Mouse (Mus musculus) v-Abl transformed pro-B cells (cell line): Measurements from ENCODE around the gene Add1.

Source experiments
- in situ Hi-C, 2 experiments: fragments of 400-800 bp; cut with MboI; formaldehyde crosslinking; loops; one replicate each; pipeline ENCODE4 v1.15.1; 2025; ENCODE audit not compliant: unreplicated experiment in 2 of 2

Gene Add1

DNA sequence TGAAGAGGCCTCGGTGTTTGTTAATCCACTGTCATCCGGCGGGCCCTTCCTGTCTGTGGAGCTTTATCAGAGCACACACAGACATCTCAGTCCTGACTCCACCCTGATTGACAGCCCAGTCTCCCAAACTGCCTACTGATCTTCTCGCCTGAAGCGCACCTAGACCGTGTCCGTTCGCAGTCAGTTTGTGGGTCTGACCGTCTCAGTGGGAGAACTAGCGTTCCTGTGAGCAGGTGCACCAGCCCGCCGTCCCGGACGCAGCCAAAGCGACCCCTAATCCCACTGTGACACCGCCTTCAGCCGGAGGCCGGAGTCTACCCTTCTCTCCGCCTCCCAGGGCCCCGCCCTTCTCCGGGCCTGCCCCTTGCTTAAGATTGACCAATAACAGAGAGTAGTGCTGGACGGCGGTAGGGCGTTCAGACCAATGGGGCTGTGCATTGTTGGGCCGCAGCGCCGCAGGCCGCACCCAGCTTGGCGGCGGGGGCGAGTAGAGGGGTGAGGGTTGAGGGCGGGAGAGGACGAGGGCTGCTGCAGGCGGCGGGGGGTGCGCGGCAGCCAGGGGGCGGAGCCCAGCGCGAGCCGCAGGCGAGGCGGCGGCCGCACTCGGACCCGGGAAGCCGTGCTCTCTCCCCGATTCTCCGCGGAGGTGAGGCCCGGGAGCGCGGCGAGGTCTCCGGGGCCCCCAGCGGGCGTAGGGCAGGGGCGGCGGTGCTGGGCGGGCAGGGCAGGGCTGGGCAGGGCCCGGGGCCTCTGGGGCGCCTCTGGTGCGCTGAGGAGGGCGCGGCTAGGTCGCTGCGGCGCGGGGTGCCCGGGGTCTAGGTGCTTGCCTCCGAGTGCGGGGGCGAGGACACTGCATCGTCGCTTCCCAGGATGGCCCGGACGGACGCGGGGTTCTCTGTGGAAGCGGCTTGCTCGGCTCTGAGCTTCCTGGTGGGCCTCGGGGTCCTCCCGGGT is at the start of gene Add1:
Add1 (plus strand) TSS at position 397 of the 954 bp plus-strand sequence.
- in situ Hi-C loops = no loop called here

- in situ Hi-C loops = loop anchor here (25.0 kb wide), 1 partner anchor 513 kb away; the partner anchor contains the start of gene Hgfac (in 2 of the 2)
Measured at GRCm38 (mm10) chr5:34523958-34524485, 49.4 kb upstream of the Add1 start.

- in situ Hi-C loops = loop anchor here (25.0 kb wide), 1 partner anchor 513 kb away; the partner anchor contains the start of gene Hgfac (in 2 of the 2)
Measured at GRCm38 (mm10) chr5:34524511-34524910, 49.0 kb upstream of the Add1 start.

DNA sequence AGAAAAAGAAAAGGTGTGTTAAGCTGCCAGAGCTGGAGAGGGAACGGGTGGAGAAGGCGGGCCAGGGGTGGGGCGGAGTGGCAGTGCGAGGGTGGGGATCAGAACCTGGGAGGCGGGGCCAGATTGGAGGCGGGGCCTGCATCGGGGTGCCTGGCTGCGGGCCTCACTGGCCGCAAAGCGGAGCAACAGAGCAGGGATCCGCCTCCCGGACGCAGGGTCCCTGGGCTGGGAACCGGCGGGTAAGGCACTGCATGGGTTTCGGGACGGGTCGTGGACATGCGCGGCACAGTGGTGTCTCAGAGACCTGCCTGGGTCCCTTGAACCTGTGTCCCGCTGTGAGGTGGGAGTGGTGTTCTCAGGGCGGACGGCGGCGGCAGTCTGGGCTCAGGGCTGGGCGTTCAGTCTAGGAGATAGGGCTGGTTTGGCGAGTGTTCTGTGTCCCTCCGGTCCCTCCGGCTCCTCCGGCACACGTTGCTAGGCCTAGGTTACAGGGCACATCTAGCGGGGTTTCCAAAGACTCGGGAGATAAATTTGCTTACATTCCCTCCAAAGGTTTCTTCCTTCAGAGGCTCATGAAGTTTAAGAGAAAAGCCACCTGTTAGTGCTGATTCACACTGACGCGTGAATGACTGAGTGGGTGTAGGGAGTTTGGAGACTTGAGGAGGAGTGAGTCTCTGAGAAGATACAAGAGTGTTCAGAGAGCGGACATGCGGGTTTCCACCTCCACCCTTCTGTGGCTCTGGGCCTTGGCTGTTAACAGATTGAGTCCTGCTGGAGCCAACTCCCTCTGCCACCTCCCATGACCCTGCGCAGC is 47.6 kb upstream of the Add1 start, which contains the start of gene Sh3bp2:
Sh3bp2 (plus strand) TSS at position 176 of the 814 bp plus-strand sequence.
- in situ Hi-C loops = loop anchor here in 1 of 2 experiments (25.0 kb wide), 1 partner anchor 786 kb away; no protein-coding TSS in a partner anchor

GRCm38 (mm10) chr5:34526477-34526775 is 47.0 kb upstream of the Add1 start:
- in situ Hi-C loops = loop anchor here in 1 of 2 experiments (25.0 kb wide), 1 partner anchor 786 kb away; no protein-coding TSS in a partner anchor

- in situ Hi-C loops = loop anchor here in 1 of 2 experiments (25.0 kb wide), 1 partner anchor 785 kb away; no protein-coding TSS in a partner anchor
Measured at GRCm38 (mm10) chr5:34527352-34527751, 46.1 kb upstream of the Add1 start.

DNA sequence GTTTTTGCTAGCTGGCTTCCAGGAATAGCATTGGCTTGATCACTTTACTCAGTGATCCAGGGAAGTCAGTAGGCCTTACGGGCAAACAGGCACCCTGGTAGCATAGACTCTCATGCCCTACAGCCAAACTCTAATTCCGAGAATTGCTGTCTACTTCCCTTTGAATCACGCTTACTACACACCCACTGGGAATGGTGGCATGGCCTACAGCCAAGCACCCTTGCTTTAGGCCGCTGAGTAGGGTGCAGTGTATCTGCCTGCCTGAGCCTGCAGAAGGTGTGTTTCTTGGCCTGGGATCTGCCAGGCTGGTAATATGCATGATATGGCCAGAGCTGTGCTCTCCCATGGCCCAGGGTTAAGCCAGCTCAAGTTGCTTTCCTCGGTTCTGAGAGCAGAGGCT is 44.7 kb upstream of the Add1 start:
- in situ Hi-C loops = loop anchor here in 1 of 2 experiments (25.0 kb wide), 1 partner anchor 784 kb away; no protein-coding TSS in a partner anchor

DNA sequence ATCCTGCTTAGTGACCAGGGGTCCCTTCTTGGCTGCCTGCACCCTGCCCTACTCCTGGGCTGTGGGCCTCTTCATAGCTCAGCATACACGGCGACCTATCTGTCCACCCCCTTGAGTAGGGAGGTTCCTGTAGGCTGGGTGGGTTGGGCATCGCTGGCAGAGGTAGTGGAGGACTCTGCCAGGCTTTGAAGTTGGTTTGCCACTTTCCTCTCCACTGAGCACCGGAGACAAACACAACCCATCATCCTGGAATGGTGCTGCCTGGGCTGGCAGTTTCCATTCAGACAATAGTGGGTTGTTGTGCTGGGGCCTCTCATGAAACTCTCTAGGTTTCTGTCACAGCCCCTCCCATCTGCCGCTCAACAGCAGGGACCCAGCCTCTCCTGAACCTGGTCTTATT is 43.3 kb upstream of the Add1 start:
- in situ Hi-C loops = loop anchor here in 1 of 2 experiments (25.0 kb wide), 1 partner anchor 782 kb away; no protein-coding TSS in a partner anchor

DNA sequence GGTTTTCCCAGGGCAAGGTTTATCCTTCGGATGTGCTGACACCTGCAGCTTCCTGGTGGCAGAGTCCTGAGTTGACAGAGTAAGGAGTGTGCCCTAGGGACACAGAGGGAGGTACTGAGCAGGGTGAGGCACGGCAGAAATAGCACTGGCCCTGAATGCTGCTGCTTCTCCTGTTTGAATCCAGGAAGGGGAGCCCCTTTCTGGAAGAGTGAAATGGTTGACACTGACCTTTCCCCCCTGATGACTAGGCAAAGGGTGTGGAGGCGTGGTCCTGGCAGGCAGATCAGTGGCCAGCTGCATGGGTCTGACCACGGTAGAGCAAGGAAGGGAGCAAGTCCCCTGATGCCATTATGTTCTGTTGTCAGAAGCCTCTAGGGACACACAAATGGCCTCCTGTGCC is 42.8 kb upstream of the Add1 start:
- in situ Hi-C loops = loop anchor here in 1 of 2 experiments (25.0 kb wide), 1 partner anchor 782 kb away; no protein-coding TSS in a partner anchor

- in situ Hi-C loops = loop anchor here in 1 of 2 experiments (25.0 kb wide), 1 partner anchor 779 kb away; no protein-coding TSS in a partner anchor
Measured at GRCm38 (mm10) chr5:34533066-34533465, 40.4 kb upstream of the Add1 start.

- in situ Hi-C loops = loop anchor here in 1 of 2 experiments (25.0 kb wide), 1 partner anchor 778 kb away; no protein-coding TSS in a partner anchor
Measured at GRCm38 (mm10) chr5:34533820-34534219, 39.6 kb upstream of the Add1 start.

GRCm38 (mm10) chr5:34534776-34535581 is 38.5 kb upstream of the Add1 start:
- in situ Hi-C loops = loop anchor here in 1 of 2 experiments (25.0 kb wide), 1 partner anchor 777 kb away; no protein-coding TSS in a partner anchor

- in situ Hi-C loops = loop anchor here in 1 of 2 experiments (25.0 kb wide), 1 partner anchor 776 kb away; no protein-coding TSS in a partner anchor
Measured at GRCm38 (mm10) chr5:34535831-34536230, 37.6 kb upstream of the Add1 start.

DNA sequence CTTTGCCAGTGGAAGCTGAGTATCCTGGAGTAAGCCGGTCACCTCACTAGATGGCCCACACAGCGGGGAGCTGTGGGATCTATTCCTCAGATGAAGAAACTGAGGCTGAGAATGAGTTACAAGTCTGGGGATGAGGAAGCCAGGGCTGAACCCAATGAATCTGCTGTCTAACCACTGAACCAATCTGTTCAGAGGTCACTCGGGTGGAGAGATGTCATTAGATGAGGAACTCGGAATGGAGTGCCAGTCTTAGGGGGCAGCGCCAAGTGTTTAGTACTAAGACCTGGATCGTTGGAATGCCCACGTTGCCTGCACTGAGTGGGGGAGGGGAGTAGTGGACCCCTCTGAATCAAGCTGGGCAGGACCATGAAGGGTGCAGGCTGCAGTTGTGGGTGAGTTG is 35.4 kb upstream of the Add1 start:
- in situ Hi-C loops = loop anchor here in 1 of 2 experiments (25.0 kb wide), 1 partner anchor 774 kb away; no protein-coding TSS in a partner anchor

DNA sequence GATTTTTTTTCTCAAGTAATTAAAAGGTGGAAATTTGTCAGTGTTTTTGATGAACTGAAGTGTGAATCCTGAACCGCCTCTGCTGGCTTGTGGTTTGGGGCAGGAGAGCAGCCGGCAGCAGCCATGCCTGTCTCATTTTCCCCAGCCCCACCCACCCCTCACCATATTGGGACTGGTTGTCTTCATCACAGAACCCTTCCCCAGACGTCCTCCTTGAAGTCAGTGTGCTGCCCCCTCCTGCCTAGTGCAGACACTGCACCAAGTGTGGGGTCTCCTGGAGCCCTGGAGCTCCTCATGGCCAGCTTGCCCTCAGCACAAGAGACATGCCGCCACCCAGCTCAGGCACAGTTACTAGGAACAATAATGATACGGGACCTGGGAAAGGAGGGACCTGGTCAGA is 34.9 kb upstream of the Add1 start:
- in situ Hi-C loops = loop anchor here in 1 of 2 experiments (25.0 kb wide), 1 partner anchor 774 kb away; no protein-coding TSS in a partner anchor

DNA sequence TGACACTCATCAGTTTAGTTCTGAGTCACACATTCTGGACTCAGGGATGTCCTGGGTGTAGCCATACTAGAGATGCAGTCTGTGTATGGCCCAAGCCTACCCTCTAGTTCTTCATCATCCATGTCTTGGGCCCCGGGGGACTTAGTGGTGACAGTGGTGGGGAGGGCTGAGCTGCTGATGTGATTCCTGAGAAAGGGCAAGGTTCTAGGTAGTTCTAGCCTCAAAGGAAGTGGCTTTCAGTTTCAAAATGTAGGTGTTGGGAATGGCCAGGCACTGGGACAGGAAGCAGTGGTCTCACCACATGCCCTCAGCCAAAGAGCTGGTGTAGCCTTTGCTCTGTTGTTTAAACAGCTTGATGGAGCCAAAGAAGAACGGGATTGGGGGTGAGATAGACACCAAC is 34.3 kb upstream of the Add1 start:
- in situ Hi-C loops = loop anchor here in 1 of 2 experiments (25.0 kb wide), 1 partner anchor 773 kb away; no protein-coding TSS in a partner anchor

DNA sequence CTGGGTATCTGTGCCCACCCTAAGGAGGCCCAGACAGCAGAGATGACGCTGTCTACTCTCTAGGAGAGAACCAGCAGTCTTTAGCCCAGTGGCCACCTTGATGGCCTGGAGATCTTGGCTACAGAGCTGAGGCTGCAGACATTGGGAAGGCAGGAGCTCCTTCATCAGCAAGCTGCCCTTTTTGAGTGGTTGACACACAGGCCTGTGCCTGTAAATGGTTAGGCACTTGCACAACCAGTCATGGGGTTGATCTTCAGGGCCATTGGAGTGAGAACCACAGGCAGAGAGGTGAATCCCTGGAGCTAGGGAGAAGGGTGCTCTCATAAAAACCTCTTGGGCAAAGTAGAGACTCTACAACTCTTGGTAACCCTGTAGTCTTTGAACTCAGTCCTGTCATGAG is 31.3 kb upstream of the Add1 start:
- in situ Hi-C loops = loop anchor here in 1 of 2 experiments (25.0 kb wide), 1 partner anchor 770 kb away; no protein-coding TSS in a partner anchor

GRCm38 (mm10) chr5:34543114-34543513 is 30.4 kb upstream of the Add1 start:
- in situ Hi-C loops = loop anchor here in 1 of 2 experiments (25.0 kb wide), 1 partner anchor 769 kb away; no protein-coding TSS in a partner anchor

DNA sequence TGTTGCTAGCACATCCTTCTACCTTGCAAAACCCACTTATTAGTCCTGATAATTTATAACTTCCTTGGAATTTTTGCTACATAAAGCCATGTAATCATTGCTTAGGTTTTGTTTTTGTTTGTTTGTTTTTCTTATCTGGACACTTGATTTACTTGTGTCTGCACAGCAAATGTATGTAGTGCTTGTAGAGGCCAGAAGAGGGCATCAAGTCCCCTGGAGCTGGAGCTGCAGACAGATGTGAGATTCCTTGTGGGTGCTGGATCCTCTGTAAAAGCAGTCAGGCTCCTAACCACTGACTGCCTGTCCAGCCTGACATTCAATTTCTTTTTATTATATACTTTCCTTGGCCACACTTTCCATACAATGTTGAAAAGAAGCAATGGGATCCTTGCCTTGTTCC is 26.1 kb upstream of the Add1 start:
- in situ Hi-C loops = loop anchor here (5.0 to 25.0 kb wide), 3 partner anchors 35 to 765 kb away; partner anchors contain the start of genes Mfsd10 (in 1 of the 2) and Tnip2 (in 1 of the 2)
